Comparison of ENCODE assay signal across 20 mouse cellular contexts in genomic region chr14:120309691-120310090, GRCm38 (mm10). TPM values are rescaled to one million over a fixed set of nuclear protein-coding genes. Genes with fewer than 3 reads are reported as not detected.
DNase-seq lines count a peak whose midpoint lies in the region; ATAC-seq and TF ChIP-seq lines count a peak whose summit lies in the region.
"Had no signal": no experiment of that assay in that cellular context is flagged by ENCODE, and none has a peak within 500 bp of the region (broad histone marks: within the 10 kb centered on the region; RNA-seq: fewer than 3 reads in every experiment).

No protein-coding gene starts in this region.

- no peaks in the 10 kb centered on the region for H3K36me3 ChIP-seq in hindbrain, embryonic 16.5 days (ENCODE audit: control insufficient read depth, insufficient read depth, low read length)
- H3K36me3 ChIP-seq in hindbrain, embryonic 13.5 days: no peaks in the 10 kb centered on the region
- no peaks in the 10 kb centered on the region for H3K36me3 ChIP-seq in midbrain, embryonic 13.5 days
- no peaks in the 10 kb centered on the region for H3K36me3 ChIP-seq in midbrain, embryonic 10.5 days
- H3K36me3 ChIP-seq in myocyte (ENCODE audit: control insufficient read depth, insufficient read depth): no peaks in the 10 kb centered on the region
- H3K36me3 ChIP-seq: liver, embryonic 15.5 days; neural tube, embryonic 13.5 days had no signal

- no peak for DNase-seq in midbrain, embryonic 10.5 days (ENCODE audit: low spot score)
- no peak for DNase-seq in right cerebral cortex, postnatal 4 days
- no peak for DNase-seq in MN1 (ENCODE audit: low spot score)
- DNase-seq: adrenal gland, postnatal 10 days; cerebellum, adult 9-11 months; gastrocnemius, postnatal 10 days; heart, adult 2 months; kidney, adult 11 months; lung, postnatal 14 days had no signal

- 80% methylated on average over 6 of the region's 6 CpGs for WGBS in hindbrain, embryonic 16.5 days
- WGBS in hindbrain, embryonic 13.5 days: 88% methylated on average over 6 of the region's 6 CpGs
- 86% methylated on average over 6 of the region's 6 CpGs for WGBS in midbrain, embryonic 13.5 days
- 95% methylated on average over 6 of the region's 6 CpGs for WGBS in midbrain, embryonic 10.5 days

- H3K4me3 ChIP-seq in hindbrain, embryonic 16.5 days (ENCODE audit: low read length): no peak overlapping the region
- no peak overlapping the region for H3K4me3 ChIP-seq in hindbrain, embryonic 13.5 days
- H3K4me3 ChIP-seq in midbrain, embryonic 13.5 days (replicated peaks): no peak overlapping the region
- no peak overlapping the region for H3K4me3 ChIP-seq in midbrain, embryonic 10.5 days
- no peak overlapping the region for H3K4me3 ChIP-seq in myocyte
- H3K4me3 ChIP-seq: embryonic facial prominence, embryonic 13.5 days; heart, adult 2 months; liver, embryonic 15.5 days; megakaryocyte, embryonic 14.5 days; neural tube, embryonic 13.5 days had no signal

- H3K4me2 ChIP-seq in hindbrain, embryonic 16.5 days (ENCODE audit: low read length): no peak overlapping the region
- no peak overlapping the region for H3K4me2 ChIP-seq in hindbrain, embryonic 13.5 days
- no peak overlapping the region for H3K4me2 ChIP-seq in midbrain, embryonic 13.5 days (replicated peaks)
- peak overlapping the region; percentile 45 for H3K4me2 ChIP-seq in myocyte (ENCODE audit: low read depth)
- H3K4me2 ChIP-seq: embryonic facial prominence, embryonic 13.5 days; liver, embryonic 15.5 days; neural tube, embryonic 13.5 days had no signal

- no peak overlapping the region for H3K27ac ChIP-seq in hindbrain, embryonic 16.5 days (ENCODE audit: low read depth, low read length)
- no peak overlapping the region for H3K27ac ChIP-seq in hindbrain, embryonic 13.5 days
- H3K27ac ChIP-seq in midbrain, embryonic 13.5 days: no peak overlapping the region
- no peak overlapping the region for H3K27ac ChIP-seq in midbrain, embryonic 10.5 days (replicated peaks)
- H3K27ac ChIP-seq: embryonic facial prominence, embryonic 13.5 days; kidney, postnatal 0 days; liver, embryonic 15.5 days; neural tube, embryonic 13.5 days had no signal

- H3K9ac ChIP-seq in hindbrain, embryonic 16.5 days (ENCODE audit: low read depth, low read length): no peak overlapping the region
- H3K9ac ChIP-seq in hindbrain, embryonic 13.5 days: no peak overlapping the region
- H3K9ac ChIP-seq in midbrain, embryonic 13.5 days (replicated peaks): no peak overlapping the region
- H3K9ac ChIP-seq: embryonic facial prominence, embryonic 13.5 days; liver, embryonic 15.5 days; neural tube, embryonic 13.5 days had no signal

- TF ChIP-seq POLR2A in myocyte (IDR thresholded peaks at IDR 0.05; ENCODE audit: insufficient read length, low read depth): no peak

- peaks cover 95% of the 10 kb centered on the region for H3K79me2 ChIP-seq in myocyte (ENCODE audit: control insufficient read depth, insufficient read depth)

- H3K9me3 ChIP-seq in hindbrain, embryonic 16.5 days (ENCODE audit: control insufficient read depth, low read length): no peaks in the 10 kb centered on the region
- no peaks in the 10 kb centered on the region for H3K9me3 ChIP-seq in hindbrain, embryonic 13.5 days
- no peaks in the 10 kb centered on the region for H3K9me3 ChIP-seq in midbrain, embryonic 13.5 days
- H3K9me3 ChIP-seq in midbrain, embryonic 10.5 days (replicated peaks): no peaks in the 10 kb centered on the region
- H3K9me3 ChIP-seq: embryonic facial prominence, embryonic 13.5 days; liver, embryonic 15.5 days; megakaryocyte, embryonic 14.5 days; neural tube, embryonic 13.5 days had no signal

- H3K4me1 ChIP-seq in hindbrain, embryonic 16.5 days (ENCODE audit: control insufficient read depth, insufficient read depth, low read depth, low read length): peaks cover 11% of the 10 kb centered on the region
- H3K4me1 ChIP-seq in hindbrain, embryonic 13.5 days (replicated peaks): peaks cover 33% of the 10 kb centered on the region
- H3K4me1 ChIP-seq in midbrain, embryonic 13.5 days (replicated peaks): peaks cover 31% of the 10 kb centered on the region
- H3K4me1 ChIP-seq in midbrain, embryonic 10.5 days: peaks cover 27% of the 10 kb centered on the region

- H3ac ChIP-seq in myocyte (ENCODE audit: control insufficient read depth, insufficient read length): no peak overlapping the region

- no peaks in the 10 kb centered on the region for H3K27me3 ChIP-seq in hindbrain, embryonic 16.5 days (replicated peaks; ENCODE audit: control insufficient read depth, insufficient read depth, low read length)
- H3K27me3 ChIP-seq in hindbrain, embryonic 13.5 days: no peaks in the 10 kb centered on the region
- no peaks in the 10 kb centered on the region for H3K27me3 ChIP-seq in midbrain, embryonic 13.5 days
- H3K27me3 ChIP-seq in midbrain, embryonic 10.5 days (ENCODE audit: low read depth, poor library complexity, severe bottlenecking): no peaks in the 10 kb centered on the region
- H3K27me3 ChIP-seq in myocyte (ENCODE audit: control insufficient read depth, insufficient read depth, insufficient read length): no peaks in the 10 kb centered on the region
- H3K27me3 ChIP-seq: embryonic facial prominence, embryonic 13.5 days; liver, embryonic 15.5 days; megakaryocyte, embryonic 14.5 days; neural tube, embryonic 13.5 days; Patski had no signal

- 0 out of 2 replicates have a peak, but pooled peaks have one; percentile 30 for ATAC-seq in hindbrain, embryonic 16.5 days
- no peak for ATAC-seq in hindbrain, embryonic 13.5 days (ENCODE audit: low FRiP score)
- ATAC-seq in midbrain, embryonic 13.5 days: peak; percentile 18; the same call in 1 of the 2 replicates
- ATAC-seq: activated CD4-positive, CD25-positive, alpha-beta regulatory T cell, adult 4 months; Patski had no signal

TF ChIP-seq in myocyte, 11 proteins besides CTCF, POLR2A, EP300 and RAD21:
- TF ChIP-seq POLR2AphosphoS2 (IDR thresholded peaks at IDR 0.05; ENCODE audit: insufficient read length, low read depth) (no peak), MYOG (IDR thresholded peaks at IDR 0.05; ENCODE audit: control insufficient read depth in 1 of 3, insufficient read depth in 1 of 3, insufficient read length in 2 of 3, low read depth in 2 of 3) (no peak), SRF (IDR thresholded peaks at IDR 0.05; ENCODE audit: control insufficient read depth, insufficient read length, low read depth) (no peak)

RNA-seq across cellular contexts. Expression of gene Mbnl2, which starts 34.2 kb away (rescaled TPM):
- polyA plus RNA-seq in hindbrain, embryonic 16.5 days (2015; fragmentation: Nextera tagmentation; extraction: Ambion mirVana): 25.4 and 29.1 TPM in 2 replicates
- 23.9 and 24.7 TPM in 2 replicates for polyA plus RNA-seq in hindbrain, embryonic 13.5 days (2015; fragmentation: Nextera tagmentation; extraction: Ambion mirVana)
- 17.2 and 17.6 TPM in 2 replicates for polyA plus RNA-seq in midbrain, embryonic 13.5 days (2015; fragmentation: Nextera tagmentation; extraction: Ambion mirVana)
- 24.0 and 30.5 TPM in 2 replicates for polyA plus RNA-seq in midbrain, embryonic 10.5 days (2016; fragmentation: Nextera tagmentation; extraction: Ambion mirVana)
- polyA plus RNA-seq in myocyte (2012; fragmentation: generic; extraction: Trizol): 38.5 TPM
